Mouse (Mus musculus) hindbrain, embryonic 14.5 days (tissue): ENCODE results near the gene Arrb1. TPM values are rescaled to one million over a fixed set of nuclear protein-coding genes. Genes with fewer than 3 reads are reported as not detected.

Experiments used
- ATAC-seq: fragments of 200-750 bp; cut with Nextera tagmentation; 2 replicates; pipeline ENCODE4 v1.8.0; 2017; ENCODE audit warnings: moderate number of reproducible peaks, mild to moderate bottlenecking, moderate TSS enrichment, moderate library complexity; ENCODE audit not compliant: low FRiP score
- DNase-seq: peaks from one replicate; pipeline ENCODE4 v3.0.0-alpha.2; 2015; ENCODE audit warnings: low spot score
- H3K27ac ChIP-seq: fragments of 300-500 bp; sonication (generic); 2 replicates; pipeline ENCODE4 v1.5.1; 2014; ENCODE audit warnings: mild to moderate bottlenecking, moderate library complexity
- H3K27me3 ChIP-seq: fragments of 300-500 bp; sonication (generic); 2 replicates; pipeline ENCODE4 v1.6.1; 2014; ENCODE audit warnings: mild to moderate bottlenecking, low read length, mixed read lengths; ENCODE audit not compliant: control insufficient read depth, insufficient read depth
- H3K36me3 ChIP-seq: fragments of 300-500 bp; sonication (generic); replicated peaks from 2 replicates; pipeline ENCODE4 v1.6.1; 2014; ENCODE audit not compliant: control insufficient read depth, insufficient read depth
- H3K4me1 ChIP-seq: fragments of 300-500 bp; sonication (generic); replicated peaks from 2 replicates; pipeline ENCODE4 v1.6.1; 2014; ENCODE audit warnings: antibody characterized with exemption, low read length, mixed read lengths; ENCODE audit not compliant: control insufficient read depth, insufficient read depth
- H3K4me2 ChIP-seq: fragments of 300-500 bp; sonication (generic); replicated peaks from 2 replicates; pipeline ENCODE4 v1.6.1; 2014; ENCODE audit warnings: mild to moderate bottlenecking, moderate library complexity
- H3K4me3 ChIP-seq: fragments of 300-500 bp; sonication (generic); replicated peaks from 2 replicates; pipeline ENCODE4 v1.5.1; 2014; ENCODE audit warnings: mild to moderate bottlenecking, low read length
- H3K9ac ChIP-seq: fragments of 300-500 bp; sonication (generic); 2 replicates; pipeline ENCODE4 v1.6.1; 2014
- H3K9me3 ChIP-seq: fragments of 300-500 bp; sonication (generic); 2 replicates; pipeline ENCODE4 v1.6.1; 2016; ENCODE audit warnings: low read length; ENCODE audit not compliant: control insufficient read depth
- WGBS: fragments of 180-500 bp; shearing (Covaris S2); extraction: QIAGEN DNeasy Blood & Tissue Kit; methylation state at CpG from one replicate; pipeline ENCODE4 v1.1.7; 2014; 5-methylcytosine and 5-hydroxymethylcytosine counted together
- polyA plus RNA-seq: library from polyadenylated mRNA; unstranded; fragments of >200 nt; fragmentation: Nextera tagmentation; extraction: Ambion mirVana; gene quantifications from 2 replicates; pipeline ENCODE4 v1.2.1, GENCODE M21; 2014

Gene Arrb1
- polyA plus RNA-seq, 1 experiment from 2014 or later, result 10.1 TPM

DNA sequence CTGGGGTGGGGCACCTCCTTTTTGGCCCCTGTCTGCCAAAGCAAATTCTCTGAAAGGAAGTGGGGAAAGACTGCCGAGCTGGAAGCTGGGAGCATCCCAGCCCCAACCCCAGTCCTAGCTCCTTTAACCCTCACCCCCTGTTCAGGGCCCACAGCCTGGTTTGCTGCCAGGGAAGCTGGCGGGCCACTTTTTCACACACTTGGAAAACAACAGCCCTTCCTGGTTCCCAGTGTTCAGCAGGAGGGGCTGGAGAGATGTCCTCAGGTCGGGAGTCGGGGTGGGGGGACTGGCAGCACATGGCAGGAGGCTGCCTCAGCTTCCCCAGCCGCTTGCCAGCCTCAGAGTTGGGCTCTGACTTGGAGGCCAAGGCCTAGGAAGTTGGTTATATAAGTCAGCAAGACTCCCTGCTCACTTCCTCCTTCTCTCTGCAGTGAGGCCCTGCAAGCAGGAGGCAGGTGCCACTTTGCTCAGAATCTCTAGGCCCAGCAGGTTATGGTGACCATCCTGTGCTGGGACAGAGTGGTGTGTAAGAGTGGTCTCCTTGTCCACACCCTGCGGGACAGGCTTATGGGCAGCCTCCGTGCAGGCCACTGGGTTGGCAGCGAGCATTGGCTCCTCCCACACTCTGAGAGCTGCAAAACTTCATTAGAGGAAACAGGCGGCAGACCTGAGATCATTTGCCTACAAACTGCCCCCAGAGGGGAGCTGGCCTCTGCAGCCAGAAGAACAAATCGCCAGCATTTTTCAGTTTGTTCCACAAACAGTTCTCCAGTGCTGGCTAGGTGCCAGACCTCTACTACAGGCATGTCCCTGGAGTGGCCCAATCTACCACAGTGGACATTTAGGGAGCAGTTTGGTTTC lies 10.8 kb downstream of the Arrb1 start:
- peak; percentile 51; the same call in 1 of the 2 replicates for ATAC-seq
- 0 out of 2 replicates have a peak overlapping the region, but pooled peaks have one; percentile 1 for H3K9ac ChIP-seq

DNA sequence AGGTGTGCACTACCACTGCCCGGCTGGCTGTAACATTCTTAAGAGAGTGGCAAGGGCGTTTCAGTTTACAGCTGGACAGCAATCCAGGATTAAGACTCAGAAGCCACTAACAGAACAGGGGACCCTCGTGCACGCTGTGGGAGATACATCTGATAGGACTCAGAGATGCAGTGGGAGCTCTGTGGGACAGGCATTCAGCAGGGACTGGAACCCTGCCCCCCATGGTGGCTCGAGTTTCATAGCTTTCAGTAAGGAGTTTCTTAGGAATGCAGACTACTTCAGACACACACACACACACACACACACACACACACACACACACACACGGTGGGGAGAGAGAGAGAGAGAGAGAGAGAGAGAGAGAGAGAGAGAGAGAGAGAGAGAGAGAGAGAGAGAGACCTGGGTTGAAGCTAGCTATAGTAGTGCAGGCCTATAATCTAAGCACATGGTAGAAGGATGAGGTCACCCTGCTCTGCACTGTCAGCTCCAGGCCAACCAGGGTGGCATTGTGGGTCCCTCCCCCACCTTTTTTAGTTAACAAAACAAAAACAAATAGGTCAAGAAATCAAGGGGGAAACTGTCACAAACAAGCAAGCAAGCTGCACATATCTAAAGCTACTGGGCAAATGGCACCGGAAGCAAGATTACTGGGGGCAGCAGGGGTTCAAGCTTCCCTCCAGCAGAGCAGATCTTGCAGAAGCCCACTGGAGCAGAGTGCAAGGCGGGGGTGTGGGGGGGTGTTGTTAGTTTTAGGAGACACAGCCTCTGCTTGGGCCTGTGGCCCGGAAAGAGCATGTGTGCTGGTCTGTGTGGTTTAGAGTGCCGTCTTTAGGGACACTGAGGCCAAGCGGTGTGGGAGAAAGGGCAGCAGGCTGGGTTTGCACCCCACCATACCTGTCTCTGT lies 12.6 kb downstream of the Arrb1 start:
- H3K4me3 ChIP-seq, result no peak overlapping the region
- H3K27ac ChIP-seq, result peak overlapping the region; percentile 32; the same call in 1 of the 2 replicates
- no peaks in the 10 kb centered on the region for H3K27me3 ChIP-seq
- peaks cover 8% of the 10 kb centered on the region for H3K36me3 ChIP-seq
- 59% methylated on average over 10 of the region's 11 CpGs for WGBS
- ATAC-seq (no peak), DNase-seq (no peak)
- no peaks in the 10 kb centered on the region for H3K9me3 ChIP-seq
- H3K4me1 ChIP-seq, result peaks cover 29% of the 10 kb centered on the region
- no peak overlapping the region for H3K4me2 ChIP-seq
- H3K9ac ChIP-seq, result no peak overlapping the region

More for the DNA sequence above, 10.8 kb downstream of the Arrb1 start:
- Histone ChIP-seq H3K27ac (peak overlapping the region; percentile 62), H3K36me3 (peaks cover 8% of the 10 kb centered on the region), H3K4me2 (no peak overlapping the region), H3K4me3 (no peak overlapping the region), H3K4me1 (peaks cover 23% of the 10 kb centered on the region), H3K27me3 (no peaks in the 10 kb centered on the region), H3K9me3 (no peaks in the 10 kb centered on the region)
- DNase-seq, result peak; percentile 52
- 29% methylated on average over 10 of the region's 10 CpGs for WGBS

DNA sequence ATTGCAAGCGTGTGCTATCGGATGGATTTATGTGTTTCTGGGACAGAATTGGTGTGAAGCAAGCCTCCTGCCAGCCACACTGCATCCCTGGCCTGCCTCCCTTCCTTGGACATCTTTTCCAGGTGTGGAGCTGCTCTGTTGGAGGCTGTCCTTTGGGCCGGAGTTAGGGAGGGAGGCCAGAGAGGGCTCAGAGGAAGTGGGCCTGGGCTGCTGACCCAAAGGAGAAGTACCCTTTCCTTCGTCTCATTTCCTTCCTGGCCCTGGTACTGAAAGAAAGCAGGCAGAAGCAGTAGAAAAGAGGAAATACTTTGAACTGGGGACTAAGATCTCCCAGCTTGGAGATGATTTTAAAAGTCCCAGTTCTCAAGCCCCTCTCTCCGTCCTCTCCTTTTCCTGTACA lies 14.4 kb downstream of the Arrb1 start:
- Histone ChIP-seq H3K9me3 (no peaks in the 10 kb centered on the region), H3K4me2 (no peak overlapping the region), H3K27me3 (no peaks in the 10 kb centered on the region), H3K4me3 (no peak overlapping the region), H3K27ac (no peak overlapping the region), H3K36me3 (peaks cover 8% of the 10 kb centered on the region), H3K4me1 (peaks cover 38% of the 10 kb centered on the region), H3K9ac (no peak overlapping the region)
- ATAC-seq, result no peak
- DNase-seq, result no peak
- 93% methylated on average over 5 of the region's 5 CpGs for WGBS

DNA sequence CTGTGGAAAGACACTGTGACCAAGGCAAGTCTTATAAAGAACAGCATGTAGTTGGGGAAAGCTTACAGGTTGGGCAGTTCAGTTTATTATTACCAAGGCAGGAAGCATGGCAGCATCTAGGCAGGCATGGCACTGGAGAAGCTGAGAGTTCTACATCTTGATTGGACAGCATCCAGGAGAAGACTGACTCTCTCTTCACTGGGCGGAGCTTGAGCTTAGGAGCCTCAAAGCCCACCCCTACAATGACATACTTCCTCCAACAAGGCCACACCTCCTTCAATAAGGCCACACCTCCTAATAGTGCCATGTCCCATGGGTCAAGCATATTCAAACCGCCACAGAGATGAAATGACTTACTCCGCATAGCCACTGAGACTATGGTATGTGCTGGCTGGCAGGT lies 16.4 kb downstream of the Arrb1 start:
- Histone ChIP-seq H3K4me3 (no peak overlapping the region), H3K27ac (no peak overlapping the region), H3K4me2 (no peak overlapping the region), H3K4me1 (peaks cover 27% of the 10 kb centered on the region; the same call in 1 of the 2 replicates), H3K36me3 (peaks cover 4% of the 10 kb centered on the region; the same call in 1 of the 2 replicates), H3K27me3 (no peaks in the 10 kb centered on the region), H3K9ac (no peak overlapping the region), H3K9me3 (no peaks in the 10 kb centered on the region)
- 88% methylated on average over 3 of the region's 3 CpGs for WGBS
- ATAC-seq (no peak), DNase-seq (no peak)

DNA sequence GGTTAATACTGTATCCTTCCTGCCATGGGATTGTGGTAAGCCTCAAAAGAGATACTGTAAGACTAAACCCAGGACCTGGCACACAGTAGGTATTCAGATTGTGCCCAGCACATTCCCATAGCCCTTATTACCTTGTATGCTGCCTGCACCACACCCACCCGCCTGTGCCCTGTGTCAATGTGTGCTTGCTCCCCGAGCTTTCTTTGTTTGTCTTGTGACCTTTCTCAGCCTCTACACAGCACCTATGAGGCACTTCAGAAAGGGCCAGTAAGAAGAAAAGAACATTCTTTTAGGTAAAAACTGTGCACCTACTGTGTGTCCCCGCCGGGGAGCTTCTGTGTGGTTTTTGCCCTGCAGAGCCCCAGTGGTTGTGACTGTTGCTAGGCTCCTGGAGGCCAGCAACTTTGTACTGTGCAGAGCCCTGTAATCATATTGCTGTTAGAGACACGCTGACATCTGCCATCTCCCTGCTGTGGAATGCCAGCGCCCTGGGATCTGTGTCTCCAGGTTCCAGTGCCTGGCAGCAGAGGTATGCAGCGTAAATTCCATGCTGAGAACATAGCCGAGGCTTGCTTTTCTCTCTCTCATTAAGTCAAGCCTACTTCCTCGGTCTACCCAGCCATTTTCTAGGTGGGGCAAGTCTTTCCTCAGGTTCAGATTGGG lies 18.1 kb downstream of the Arrb1 start:
- Histone ChIP-seq H3K9ac (no peak overlapping the region), H3K9me3 (no peaks in the 10 kb centered on the region), H3K4me2 (no peak overlapping the region), H3K4me1 (peaks cover 24% of the 10 kb centered on the region; the same call in 1 of the 2 replicates), H3K27me3 (no peaks in the 10 kb centered on the region), H3K36me3 (peaks cover 4% of the 10 kb centered on the region; the same call in 1 of the 2 replicates), H3K4me3 (no peak overlapping the region), H3K27ac (no peak overlapping the region)
- no peak for ATAC-seq
- DNase-seq, result no peak
- 39% methylated on average over 9 of the region's 9 CpGs for WGBS

DNA sequence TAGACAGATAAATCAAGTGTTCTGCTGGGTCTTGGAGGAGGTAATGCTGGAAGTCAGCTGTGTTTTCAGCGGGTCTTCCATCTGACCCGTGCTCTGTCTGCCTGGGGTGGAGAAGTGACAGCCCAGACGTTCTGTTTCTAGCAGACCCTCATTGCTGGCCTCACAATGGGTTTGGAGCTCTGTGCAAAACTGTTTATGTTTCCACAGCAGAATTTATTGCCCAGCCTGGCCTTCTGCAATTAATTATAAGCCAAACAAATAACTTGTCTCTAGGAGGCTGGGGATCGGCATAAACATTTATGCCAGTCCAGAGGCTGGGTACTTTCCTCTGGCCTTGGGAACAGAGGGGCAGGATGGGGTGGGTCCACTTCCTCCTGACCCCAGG lies 18.6 kb downstream of the Arrb1 start:
- H3K36me3 ChIP-seq, result peaks cover 4% of the 10 kb centered on the region; the same call in 1 of the 2 replicates
- H3K9ac ChIP-seq, result no peak overlapping the region
- no peak for DNase-seq
- no peak overlapping the region for H3K4me3 ChIP-seq
- WGBS, result 44% methylated on average over 4 of the region's 4 CpGs
- H3K27me3 ChIP-seq, result no peaks in the 10 kb centered on the region
- H3K27ac ChIP-seq, result no peak overlapping the region
- H3K9me3 ChIP-seq, result no peaks in the 10 kb centered on the region
- peaks cover 24% of the 10 kb centered on the region for H3K4me1 ChIP-seq
- no peak overlapping the region for H3K4me2 ChIP-seq
- no peak for ATAC-seq

DNA sequence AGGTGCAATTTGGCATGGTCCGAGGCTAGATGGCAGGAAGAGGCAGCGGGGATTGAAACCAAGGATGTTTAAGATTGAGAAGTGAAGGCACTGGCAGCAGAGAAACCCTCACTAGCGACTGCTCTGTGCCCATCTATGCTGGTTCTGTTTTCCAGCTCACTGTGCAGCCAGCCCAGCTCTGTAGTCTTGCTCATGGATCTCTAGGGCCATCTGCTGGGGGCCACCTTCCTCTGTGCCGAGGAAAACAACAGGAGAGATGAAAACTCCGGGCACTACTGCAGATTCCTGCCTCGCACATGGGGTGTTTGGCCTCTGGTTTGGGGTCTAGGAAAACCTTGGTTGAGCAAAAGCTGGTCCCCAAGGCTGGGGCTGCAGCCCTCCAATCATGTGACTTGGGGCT lies 20.6 kb downstream of the Arrb1 start:
- 30% methylated on average over 6 of the region's 6 CpGs for WGBS
- H3K4me1 ChIP-seq, result peaks cover 32% of the 10 kb centered on the region

DNA sequence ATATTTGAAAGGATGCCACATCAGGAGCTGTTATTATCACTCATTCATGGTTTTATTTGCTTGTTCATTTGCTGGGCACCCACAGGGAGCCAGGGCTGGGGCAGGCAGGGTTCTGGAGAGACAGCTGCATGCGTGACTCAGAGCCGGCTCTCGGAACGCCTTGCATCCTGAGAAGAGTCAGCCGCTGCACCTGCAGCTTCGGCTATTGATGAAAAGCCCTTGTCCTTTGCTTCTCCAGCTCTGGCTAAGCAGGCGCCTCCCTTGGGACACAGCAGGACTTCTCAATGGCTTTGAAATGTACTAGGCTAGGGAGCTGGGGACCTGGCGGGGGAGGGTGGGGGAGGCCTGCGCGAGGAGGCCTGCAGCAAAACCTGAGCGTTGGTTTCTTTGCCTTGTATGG lies 23.8 kb downstream of the Arrb1 start:
- H3K4me2 ChIP-seq, result 0 out of 2 replicates have a peak overlapping the region, but pooled peaks have one; percentile 12
- no peaks in the 10 kb centered on the region for H3K9me3 ChIP-seq
- no peak overlapping the region for H3K4me3 ChIP-seq
- peak overlapping the region; percentile 59 for H3K27ac ChIP-seq
- peak overlapping the region; percentile 42 for H3K9ac ChIP-seq
- no peaks in the 10 kb centered on the region for H3K36me3 ChIP-seq
- H3K27me3 ChIP-seq, result no peaks in the 10 kb centered on the region
- WGBS, result 9% methylated on average over 11 of the region's 11 CpGs
- peaks cover 36% of the 10 kb centered on the region for H3K4me1 ChIP-seq
- DNase-seq (no peak), ATAC-seq (no peak)

More for the DNA sequence above, 20.6 kb downstream of the Arrb1 start:
- H3K4me3 ChIP-seq, result no peak overlapping the region
- no peaks in the 10 kb centered on the region for H3K9me3 ChIP-seq
- DNase-seq, result peak; percentile 61
- no peak overlapping the region for H3K27ac ChIP-seq
- no peaks in the 10 kb centered on the region for H3K27me3 ChIP-seq
- ATAC-seq, result peak; percentile 25; the same call in 1 of the 2 replicates
- peaks cover 2% of the 10 kb centered on the region; the same call in 1 of the 2 replicates for H3K36me3 ChIP-seq
- no peak overlapping the region for H3K4me2 ChIP-seq
- no peak overlapping the region for H3K9ac ChIP-seq
